Mouse (Mus musculus) thymus, postnatal 14 days (tissue): ENCODE measurements around the gene Fam102a.

Experiments used
- DNase-seq: peaks from one replicate; pipeline ENCODE4 v3.0.0; 2021

The Fam102a gene

DNA sequence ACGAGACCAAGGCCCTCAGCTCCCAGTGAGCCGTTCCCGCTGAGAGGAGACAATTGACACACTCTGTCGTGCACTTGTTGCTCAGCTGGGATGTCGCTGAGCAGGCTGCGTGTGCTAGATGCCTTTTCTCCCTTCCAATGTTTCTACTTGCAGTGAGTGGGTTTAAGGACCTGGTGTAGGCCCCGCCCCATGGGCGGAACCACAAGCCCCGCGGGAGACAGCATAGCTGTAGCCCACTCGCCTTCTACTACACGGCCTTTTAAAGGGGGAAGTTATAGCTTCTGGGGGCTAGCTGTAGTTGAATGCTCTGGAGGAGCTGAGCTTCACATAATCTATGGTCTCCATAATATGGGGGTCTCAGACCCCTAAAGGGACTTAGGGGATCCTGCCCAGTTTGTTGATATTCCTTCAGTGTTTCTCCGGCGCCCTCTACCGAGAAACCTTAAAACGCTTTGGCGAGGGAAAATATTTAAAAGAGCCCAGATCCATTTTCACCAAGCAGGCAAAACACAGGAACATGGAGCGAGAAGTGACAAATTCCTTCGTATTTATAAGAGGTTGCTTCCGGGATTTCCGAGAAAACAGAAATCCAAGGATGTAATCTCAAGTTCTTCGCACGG lies 75.6 kb downstream of the Fam102a start:
- DNase-seq, result peak; percentile 47

GRCm38 (mm10) chr2:32612274-32612673 lies 77.1 kb downstream of the Fam102a start:
- no peak for DNase-seq

DNA sequence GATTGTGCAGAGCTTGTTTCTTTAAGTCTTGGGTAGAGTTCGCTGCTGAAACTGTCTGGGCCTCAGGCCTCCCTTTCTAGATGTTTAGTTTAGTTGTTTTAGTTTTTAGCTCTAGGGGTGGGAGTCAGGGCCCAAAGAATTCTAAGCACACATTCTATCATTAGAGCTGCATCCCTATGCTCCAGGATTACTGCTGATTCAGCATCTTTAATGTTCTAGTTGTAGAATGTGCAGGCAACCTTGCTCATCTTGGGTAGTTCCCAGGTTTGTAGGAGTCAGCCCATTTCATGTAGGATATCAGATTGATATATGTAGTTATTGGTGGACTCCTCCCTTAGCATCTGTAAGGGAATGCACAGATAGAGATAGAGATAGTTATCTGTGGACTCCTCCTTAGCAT lies 82.0 kb downstream of the Fam102a start:
- no peak for DNase-seq

GRCm38 (mm10) chr2:32617601-32618000 lies 82.5 kb downstream of the Fam102a start:
- peak; percentile 32 for DNase-seq

- DNase-seq, result no peak
These were observed 82.9 kb downstream of the Fam102a start for GRCm38 (mm10) chr2:32618051-32618450.
